Mouse (Mus musculus) heart, adult 8-10 months (tissue): ENCODE measurements around the gene Zfp423. TPM values are rescaled to one million over a fixed set of nuclear protein-coding genes. Genes with fewer than 3 reads are reported as not detected.

Source experiments
- DNase-seq: peaks from one replicate; pipeline ENCODE4 v3.0.0; 2022; ENCODE audit warnings: low spot score
- total RNA-seq, 4 experiments: library from RNA; stranded (reverse); gene quantifications; 2 replicates each; pipeline ENCODE4 v1.2.4; 2022

The Zfp423 gene
- total RNA-seq, 4 experiments from 2014 or later = 3.2 to 5.2 (median 3.6) TPM

DNA sequence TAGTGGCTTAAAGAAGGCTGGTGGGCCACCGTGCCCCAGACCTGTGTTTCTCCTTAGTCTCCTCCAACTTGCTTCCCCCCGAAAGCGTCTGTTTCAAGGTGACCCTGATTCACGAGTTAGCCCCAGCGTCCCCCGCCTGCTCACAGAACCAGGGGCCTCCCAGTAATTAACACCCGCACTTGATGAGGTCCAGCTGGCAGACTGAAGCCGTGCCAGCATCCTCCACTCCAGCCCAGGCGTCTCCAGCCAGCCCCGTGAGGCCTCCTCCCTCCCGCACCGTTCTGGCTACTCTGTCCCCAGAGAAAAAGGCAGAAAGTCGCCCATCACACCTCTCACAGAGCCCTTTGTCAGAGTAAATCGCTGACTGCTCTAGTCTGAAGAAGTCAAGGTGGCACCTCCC is 213.3 kb downstream of the Zfp423 start:
- DNase-seq = peak; percentile 28

- DNase-seq = no peak
Observed at GRCm38 (mm10) chr8:87745125-87745698, 214.2 kb downstream of the Zfp423 start.

DNA sequence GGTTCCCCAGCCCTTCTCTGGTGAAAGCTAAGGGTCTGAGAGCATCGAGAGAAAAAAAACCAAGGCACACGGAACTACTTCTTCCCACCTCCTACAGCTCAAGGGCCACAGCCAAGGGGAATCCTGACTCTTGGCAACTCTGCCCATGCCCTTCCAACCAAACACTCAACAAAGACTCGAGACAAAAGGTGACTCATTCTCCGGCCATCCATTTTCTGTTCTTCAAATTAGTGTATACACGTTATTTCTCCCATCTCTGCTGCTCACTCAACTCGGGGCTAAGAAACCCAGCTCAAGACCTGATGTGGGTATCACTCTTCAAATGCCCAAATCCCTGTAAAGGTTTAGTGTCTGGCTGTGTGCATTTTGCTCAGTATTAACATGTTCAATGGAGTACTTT is 214.8 kb downstream of the Zfp423 start:
- DNase-seq = no peak

GRCm38 (mm10) chr8:87742016-87742415 is 217.4 kb downstream of the Zfp423 start:
- DNase-seq = no peak

DNA sequence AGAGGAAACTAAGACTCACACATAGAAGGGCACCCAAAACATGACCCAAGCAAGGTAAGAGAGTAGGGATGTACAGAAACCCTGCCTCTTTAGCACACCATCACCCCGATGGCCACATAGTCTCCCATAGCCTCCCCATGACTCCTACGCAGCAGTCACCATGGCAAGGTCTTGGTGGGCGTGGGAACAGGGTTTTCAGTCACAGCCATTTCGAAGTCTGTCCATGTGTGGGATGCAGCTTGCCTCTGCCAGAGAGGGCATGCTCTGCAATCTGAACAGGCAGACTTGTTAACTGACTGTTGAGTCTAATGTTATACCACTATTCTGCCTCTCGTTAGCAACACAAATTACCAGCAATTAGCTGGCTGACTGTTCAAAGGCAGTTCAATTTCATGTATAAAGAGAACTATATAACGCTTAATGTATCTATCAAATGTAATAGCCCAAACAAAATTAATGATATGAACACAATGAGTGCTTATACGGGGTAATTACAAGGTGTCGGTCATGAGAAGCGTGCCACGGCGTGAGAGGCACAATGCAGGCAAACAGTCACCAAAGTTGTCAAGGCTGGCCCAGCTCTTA is 218.4 kb downstream of the Zfp423 start:
- DNase-seq = no peak

GRCm38 (mm10) chr8:87737900-87738299 is 221.5 kb downstream of the Zfp423 start:
- no peak for DNase-seq

DNA sequence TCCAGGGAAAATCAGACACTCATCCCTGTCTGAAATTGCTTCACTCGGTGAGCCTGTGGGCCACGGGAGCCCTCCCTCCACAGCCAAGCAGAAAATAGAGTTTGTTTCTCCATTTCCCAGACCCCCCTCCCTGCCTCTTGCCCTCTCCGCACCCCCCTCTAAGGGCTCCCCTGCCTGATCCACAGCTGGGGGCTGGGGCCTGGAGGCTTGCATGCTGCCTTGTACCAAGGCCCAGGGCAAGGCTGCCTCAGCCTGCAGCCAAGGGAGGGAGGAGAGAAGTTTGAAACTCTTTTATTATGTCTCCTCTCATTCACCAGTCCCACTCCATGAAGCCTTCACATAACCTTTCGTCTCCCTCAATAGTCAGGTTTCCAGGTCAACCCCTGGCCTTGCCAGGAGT is 224.5 kb downstream of the Zfp423 start:
- no peak for DNase-seq

DNA sequence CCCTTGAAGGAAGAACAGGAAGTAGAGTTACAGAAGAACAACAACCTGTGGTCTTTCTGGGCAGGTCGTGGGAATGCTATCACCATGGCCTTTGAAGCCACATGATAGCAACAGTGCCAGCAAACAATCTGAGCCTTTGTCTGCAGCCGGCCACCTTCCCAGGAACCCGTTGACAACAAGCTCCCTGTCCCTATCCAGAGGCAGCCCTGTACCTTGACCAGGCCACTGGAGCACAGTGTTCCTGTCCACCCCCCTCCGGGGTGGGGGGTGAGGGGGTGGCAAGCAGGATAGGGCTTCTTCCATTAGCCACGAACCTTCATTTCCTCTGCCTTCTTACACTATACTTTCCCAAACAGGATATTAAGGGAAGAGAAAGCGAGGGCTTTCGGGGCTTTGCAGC is 224.9 kb downstream of the Zfp423 start:
- DNase-seq = no peak

- no peak for DNase-seq
Observed at GRCm38 (mm10) chr8:87731062-87731461, 228.3 kb downstream of the Zfp423 start.

DNA sequence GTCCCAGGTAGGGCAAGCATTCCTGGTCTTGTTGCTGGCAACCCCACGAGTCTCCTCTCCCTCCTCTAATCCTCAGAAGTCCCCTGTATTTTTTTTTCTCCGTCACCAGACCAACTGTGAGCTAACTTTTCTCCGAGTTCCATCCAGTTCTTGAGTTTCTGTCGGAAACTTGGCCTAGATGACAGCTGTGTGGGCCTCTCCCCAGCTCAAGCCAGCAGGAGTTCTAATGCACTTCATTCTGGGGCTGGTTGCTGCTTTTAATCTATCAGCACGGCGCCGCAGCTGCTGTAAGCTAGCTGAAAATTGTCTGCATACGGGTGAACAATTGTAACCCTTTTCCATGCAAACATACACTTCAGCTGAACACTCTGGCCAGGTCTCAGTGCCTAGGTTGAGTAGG is 236.4 kb downstream of the Zfp423 start:
- DNase-seq = no peak

GRCm38 (mm10) chr8:87719137-87719815 is 240.1 kb downstream of the Zfp423 start:
- no peak for DNase-seq

GRCm38 (mm10) chr8:87717445-87717844 is 241.9 kb downstream of the Zfp423 start:
- no peak for DNase-seq

GRCm38 (mm10) chr8:87716726-87717248 is 242.6 kb downstream of the Zfp423 start:
- DNase-seq = no peak

GRCm38 (mm10) chr8:87715731-87716682 is 243.4 kb downstream of the Zfp423 start:
- peak; percentile 62 for DNase-seq

DNA sequence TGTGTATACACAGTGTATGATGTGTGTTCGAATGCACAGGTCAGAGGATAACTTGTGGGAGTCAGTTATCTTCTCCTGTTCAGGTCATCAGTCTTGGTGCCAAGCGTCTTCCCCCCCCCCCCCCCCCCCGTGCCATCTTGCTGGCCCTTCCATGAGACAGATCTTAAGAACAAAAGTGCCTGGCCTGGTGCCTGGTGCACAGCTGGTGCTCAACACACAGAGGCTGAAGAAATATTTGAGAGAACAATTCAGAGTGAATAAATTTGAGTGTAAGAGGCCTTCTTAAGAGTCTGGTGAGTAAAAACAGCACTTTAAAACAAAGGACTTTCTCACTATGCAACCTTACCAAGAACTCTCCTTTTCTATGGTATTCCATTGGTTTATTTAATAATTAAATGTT is 245.4 kb downstream of the Zfp423 start:
- no peak for DNase-seq

- DNase-seq = no peak
Observed at GRCm38 (mm10) chr8:87711955-87712354, 247.4 kb downstream of the Zfp423 start.

- no peak for DNase-seq
Observed at GRCm38 (mm10) chr8:87708127-87708637, 251.2 kb downstream of the Zfp423 start.

- no peak for DNase-seq
Observed at GRCm38 (mm10) chr8:87707176-87707575, 252.2 kb downstream of the Zfp423 start.

DNA sequence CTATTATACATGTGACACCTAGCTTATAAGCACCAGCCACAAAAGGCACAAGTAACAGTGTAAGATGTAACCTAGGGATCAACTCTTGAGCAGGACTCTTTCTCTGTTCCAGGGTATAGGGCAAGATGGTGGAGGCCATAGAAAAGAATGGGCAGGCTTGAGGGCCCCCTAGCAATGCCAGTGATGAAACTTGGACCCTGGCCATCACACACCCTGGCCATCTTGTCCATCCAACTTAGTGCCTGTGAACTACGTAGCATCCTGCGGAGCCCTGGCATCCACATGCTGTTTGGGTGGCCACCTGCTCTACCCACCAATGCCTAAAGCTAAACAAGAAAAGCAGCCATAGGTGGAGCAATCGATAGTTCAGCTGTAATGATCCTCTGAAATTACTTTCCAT is 254.6 kb downstream of the Zfp423 start:
- no peak for DNase-seq

GRCm38 (mm10) chr8:87702790-87703311 is 256.5 kb downstream of the Zfp423 start:
- DNase-seq = no peak

DNA sequence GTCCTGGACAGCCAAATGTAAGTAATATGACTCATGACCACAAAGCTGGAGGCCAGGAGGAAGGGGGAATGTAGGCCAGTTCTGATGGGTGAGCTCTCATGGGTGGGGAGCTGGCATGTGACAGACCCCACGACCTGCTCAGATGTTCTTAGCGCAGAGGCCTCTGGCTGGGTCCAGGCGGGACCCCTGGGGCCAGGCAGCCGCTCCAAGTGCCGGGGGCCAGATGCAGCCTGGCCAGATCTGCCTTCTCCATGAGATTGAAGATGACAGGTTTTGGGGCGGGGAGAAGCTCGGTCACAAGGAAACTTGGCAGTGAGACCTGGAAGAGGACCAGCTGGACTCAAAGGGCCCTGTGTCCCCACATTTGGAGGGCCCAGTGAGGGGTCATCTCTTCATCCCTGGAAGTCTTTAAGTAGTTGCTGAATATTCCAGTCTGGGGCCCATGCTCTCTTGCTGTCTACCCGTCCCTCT is 257.3 kb downstream of the Zfp423 start:
- no peak for DNase-seq
